In the genomic region with DNA sequence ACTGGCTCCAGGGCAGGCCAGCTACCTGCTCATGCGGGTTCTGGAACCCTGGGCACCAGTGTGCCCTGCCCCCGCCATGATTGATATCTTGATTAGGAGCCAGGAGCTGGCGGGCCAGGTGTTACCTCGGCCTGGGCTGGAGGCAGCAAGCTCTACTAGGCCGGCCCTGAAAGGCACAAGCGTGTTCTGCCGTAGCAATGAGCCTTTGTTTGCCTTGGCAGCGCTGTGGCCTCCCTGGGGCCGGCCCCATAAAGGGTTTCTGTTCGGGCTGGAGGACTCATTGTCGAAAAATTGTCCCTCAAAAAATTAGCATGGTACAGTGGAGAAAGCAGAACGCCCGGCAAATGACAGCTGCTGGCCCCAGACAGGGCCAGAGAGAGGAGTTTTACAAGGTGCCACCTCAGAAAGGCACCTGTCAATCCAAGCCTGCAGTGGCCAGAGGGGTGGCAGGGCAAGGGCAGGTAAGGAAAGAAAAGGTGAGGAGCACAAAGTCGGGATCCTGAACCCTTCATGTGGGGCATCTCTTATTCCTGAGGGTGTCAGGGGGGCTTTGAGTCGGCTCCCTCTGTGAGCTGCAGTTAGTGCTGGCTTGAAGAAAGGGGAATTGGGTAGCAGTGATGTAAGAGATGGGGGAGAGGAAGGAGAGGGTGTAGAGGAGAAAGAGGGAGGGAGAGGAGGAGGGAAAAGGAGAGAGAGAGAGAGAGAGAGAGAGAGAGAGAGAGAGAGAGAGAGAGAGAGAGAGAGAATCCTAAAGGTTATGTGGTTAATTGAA, we compare ENCODE assay signal across 8 mouse cellular contexts.
DNase-seq lines count a peak whose midpoint lies in the region; ATAC-seq lines count a peak whose summit lies in the region.

No protein-coding gene starts in this region.

- H3K4me2 ChIP-seq in hindbrain, embryonic 16.5 days (ENCODE audit: low read length) = no peak overlapping the region
- peak overlapping the region; percentile 10; the same call in 1 of the 2 replicates for H3K4me2 ChIP-seq in midbrain, embryonic 12.5 days (replicated peaks)

- H3K4me1 ChIP-seq in hindbrain, embryonic 16.5 days (ENCODE audit: control insufficient read depth, insufficient read depth, low read depth, low read length) = peaks cover 3% of the 10 kb centered on the region
- peaks cover 26% of the 10 kb centered on the region for H3K4me1 ChIP-seq in midbrain, embryonic 12.5 days

- no peaks in the 10 kb centered on the region for H3K9me3 ChIP-seq in hindbrain, embryonic 16.5 days (ENCODE audit: control insufficient read depth, low read length)
- no peaks in the 10 kb centered on the region for H3K9me3 ChIP-seq in midbrain, embryonic 12.5 days

- WGBS in hindbrain, embryonic 16.5 days = 9% methylated on average over 15 of the region's 15 CpGs
- WGBS in midbrain, embryonic 12.5 days = 6% methylated on average over 15 of the region's 15 CpGs

- H3K27ac ChIP-seq in hindbrain, embryonic 16.5 days (ENCODE audit: low read depth, low read length) = peak overlapping the region; percentile 58
- peak overlapping the region; percentile 64 for H3K27ac ChIP-seq in midbrain, embryonic 12.5 days (replicated peaks)

- no peaks in the 10 kb centered on the region for H3K36me3 ChIP-seq in hindbrain, embryonic 16.5 days (ENCODE audit: control insufficient read depth, insufficient read depth, low read length)
- H3K36me3 ChIP-seq in midbrain, embryonic 12.5 days = no peaks in the 10 kb centered on the region

- peak; percentile 69 for ATAC-seq in frontal cortex, adult (ENCODE audit: low TSS enrichment)
- ATAC-seq in hindbrain, embryonic 16.5 days = peak; percentile 93
- ATAC-seq in midbrain, embryonic 12.5 days (ENCODE audit: low FRiP score, low read depth) = peak; percentile 84

- no peak for DNase-seq in frontal cortex, postnatal 25 days (ENCODE audit: low spot score in 2 of 2)
- DNase-seq in embryo, embryonic 10.5 days (ENCODE audit: low spot score) = peak; percentile 37
- DNase-seq in left cerebral cortex, adult 8-10 months (ENCODE audit: low spot score in 2 of 2) = peak; percentile 19 to 60
- no peak for DNase-seq in T-cell, adult 2 months (ENCODE audit: low spot score)
- DNase-seq in testis, postnatal 10 days (ENCODE audit: low spot score) = no peak

- no peaks in the 10 kb centered on the region for H3K27me3 ChIP-seq in hindbrain, embryonic 16.5 days (replicated peaks; ENCODE audit: control insufficient read depth, insufficient read depth, low read length)
- H3K27me3 ChIP-seq in midbrain, embryonic 12.5 days = peaks cover 50% of the 10 kb centered on the region

- H3K9ac ChIP-seq in hindbrain, embryonic 16.5 days (ENCODE audit: low read depth, low read length) = peak overlapping the region; percentile 7; the same call in 1 of the 2 replicates
- H3K9ac ChIP-seq in midbrain, embryonic 12.5 days (replicated peaks) = no peak overlapping the region; the same call in 1 of the 2 replicates

- H3K4me3 ChIP-seq in hindbrain, embryonic 16.5 days (ENCODE audit: low read length) = no peak overlapping the region
- no peak overlapping the region for H3K4me3 ChIP-seq in midbrain, embryonic 12.5 days

Comparison
In these comparisons a context has a peak if more than half of its experiments do, and no peak if none do; other contexts are left out.
1. DNase-seq: peak in embryo, embryonic 10.5 days (single experiment) and left cerebral cortex, adult 8-10 months (2 of 2); none in frontal cortex, postnatal 25 days (0 of 2), T-cell, adult 2 months (single experiment) and testis, postnatal 10 days (single experiment).
2. Peak in every context shown above with its lines, with median percentiles within 50 percentile points of each other: ATAC-seq.